Mouse (Mus musculus) activated CD4-positive, CD25-positive, alpha-beta regulatory T cell, adult 4 months (primary cell): ENCODE data around the gene Coa7. TPM values are rescaled to one million over a fixed set of nuclear protein-coding genes. Genes with fewer than 3 reads are reported as not detected.

ENCODE experiments used
- ATAC-seq: one replicate; pipeline ENCODE4 v1.8.0; 2017
- polyA plus RNA-seq, 2 experiments: library from polyadenylated mRNA; unstranded; fragments of 100-300 nt; shearing (Covaris generic); gene quantifications; one replicate each; pipeline ENCODE4 v1.2.1; 2017

Gene Coa7
- polyA plus RNA-seq, 2 experiments from 2014 or later: 26.7 to 34.1 TPM

DNA sequence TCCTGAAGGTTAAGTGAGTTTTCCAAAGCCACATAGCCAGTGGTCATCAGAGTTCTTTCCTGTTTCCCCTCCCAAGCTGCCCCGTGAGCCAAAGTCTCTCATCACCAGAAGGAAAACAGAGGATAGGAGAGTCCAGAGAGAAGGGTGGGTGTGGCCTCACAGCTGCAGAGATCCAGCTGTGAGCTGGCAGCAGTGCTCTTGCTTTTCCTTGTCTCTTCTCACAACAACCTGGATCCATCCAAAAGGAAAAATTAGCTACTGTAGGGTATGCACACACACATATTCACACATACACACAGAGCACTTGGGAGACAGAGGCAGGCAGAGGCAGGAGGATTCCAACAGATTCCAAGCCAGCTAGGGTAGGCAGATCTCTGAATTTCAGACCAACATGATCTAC, 58.1 kb downstream of the Coa7 start:
- ATAC-seq: no peak

DNA sequence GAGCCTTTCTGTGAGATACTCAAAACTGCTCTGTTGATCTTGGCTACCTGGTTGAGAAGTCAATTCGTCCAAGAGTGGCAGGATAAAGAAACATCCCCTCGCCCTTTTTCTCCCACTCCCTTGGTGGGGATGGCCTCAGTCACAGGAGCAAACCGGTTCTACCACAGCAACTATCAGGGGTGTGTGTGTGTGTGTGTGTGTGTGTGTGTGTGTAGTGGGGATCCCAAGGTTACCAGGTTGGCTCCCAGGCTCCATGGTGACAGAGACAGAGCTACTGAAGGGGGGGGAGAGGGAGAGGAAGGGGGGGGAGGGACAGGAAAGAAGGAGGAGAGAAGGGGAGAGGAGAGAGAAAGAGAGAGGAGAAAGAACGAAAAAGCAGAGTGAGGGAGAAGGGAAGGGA, 59.2 kb downstream of the Coa7 start:
- ATAC-seq: no peak

DNA sequence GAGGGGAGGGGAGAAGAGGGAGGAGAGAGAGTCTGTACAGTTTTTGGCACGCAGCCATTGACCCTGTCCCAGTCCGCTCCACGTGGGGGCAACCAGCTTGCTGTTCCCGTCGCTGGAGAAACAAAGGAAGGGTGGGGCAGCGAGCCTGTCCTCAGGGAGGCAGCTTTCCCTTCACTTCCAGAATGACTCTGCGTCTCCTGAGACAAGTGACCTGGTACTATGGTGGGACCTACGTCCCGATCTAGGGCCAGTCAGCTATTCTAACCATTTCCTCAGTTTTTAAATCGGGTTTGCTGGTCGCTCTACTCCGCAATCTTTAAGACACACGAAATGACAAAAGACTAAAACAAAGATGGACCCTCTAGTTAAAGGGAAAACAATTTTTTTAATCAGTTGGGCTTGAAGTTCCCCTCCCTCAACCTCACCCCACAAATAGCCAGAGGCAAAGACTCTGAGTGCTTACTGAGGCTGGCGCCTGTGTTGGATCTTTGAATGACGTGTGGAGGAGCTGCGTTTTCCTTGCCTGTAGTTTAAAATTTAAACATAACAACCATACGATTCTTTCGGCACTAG, 59.8 kb downstream of the Coa7 start:
- no peak for ATAC-seq

DNA sequence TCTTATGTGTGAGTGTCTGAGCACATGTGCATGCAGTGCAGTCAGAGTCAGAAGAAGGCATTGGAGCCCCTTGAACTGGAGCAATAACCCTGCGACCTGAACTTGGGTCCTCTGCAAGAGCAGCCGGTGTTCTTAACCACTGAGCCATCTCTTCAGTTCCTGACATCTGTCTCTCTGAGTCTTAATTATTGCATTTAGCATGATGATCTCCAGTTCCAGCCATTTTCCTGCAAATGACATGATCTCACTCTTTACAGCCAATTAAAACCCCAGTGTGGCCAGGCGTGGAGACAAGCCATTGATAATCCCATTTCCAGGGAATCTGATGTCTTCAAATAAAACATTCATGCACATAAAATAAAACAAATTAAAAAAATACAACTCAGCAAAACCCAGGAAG, 60.8 kb downstream of the Coa7 start:
- no peak for ATAC-seq

DNA sequence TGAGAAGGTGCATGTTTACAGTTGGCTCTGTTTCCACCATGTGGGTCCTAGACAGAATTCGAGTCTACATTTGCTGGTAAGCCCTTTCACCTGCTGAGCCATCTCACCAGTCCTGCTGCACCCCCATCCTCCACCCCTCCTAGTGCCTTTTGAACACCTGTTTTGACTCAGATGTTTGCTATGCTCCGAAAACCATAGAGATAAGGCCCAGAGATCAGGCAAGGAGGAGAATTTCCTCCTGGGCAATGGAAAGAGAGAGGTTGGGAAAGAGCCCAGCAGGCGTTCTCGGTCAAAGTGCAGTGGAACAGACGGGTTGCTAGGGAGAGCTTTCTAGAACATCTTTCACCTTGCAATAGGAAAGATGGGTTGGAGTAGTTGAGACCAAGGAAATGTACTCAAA, 63.2 kb downstream of the Coa7 start:
- no peak for ATAC-seq

Other genes with a start within 250 kb of the Coa7 start
- not detected for gene Podn, start 231.7 kb upstream of the Coa7 start, polyA plus RNA-seq
- 100 to 1,000 TPM; 304 to 413 TPM for gene Scp2, start 183.1 kb upstream of the Coa7 start, polyA plus RNA-seq
- 1 to 10 TPM in 1 of 2 experiments, under 1 TPM in 1; 0.88 to 1.3 TPM for gene Echdc2, start 162.7 kb upstream of the Coa7 start, polyA plus RNA-seq
- not detected for gene Zyg11a, start 110.1 kb upstream of the Coa7 start, polyA plus RNA-seq
- 10 to 100 TPM in 1 of 2 experiments, 1 to 10 TPM in 1; 9.8 to 14.8 TPM for gene Zyg11b, start 27.0 kb upstream of the Coa7 start, polyA plus RNA-seq
- not detected for gene Shisal2a, start 55.2 kb downstream of the Coa7 start, polyA plus RNA-seq
- gene Gpx7, start 78.8 kb downstream of the Coa7 start, polyA plus RNA-seq: 1 to 10 TPM; 1.7 to 4.3 TPM
- 10 to 100 TPM; 56.1 to 74.4 TPM for gene Tut4, start 131.3 kb downstream of the Coa7 start, polyA plus RNA-seq